Mouse (Mus musculus) heart, embryonic 16.5 days (tissue): ENCODE results near the gene Slc34a2. TPM values are rescaled to one million over a fixed set of nuclear protein-coding genes. Genes with fewer than 3 reads are reported as not detected.

ENCODE experiments used
- ATAC-seq: fragments of 200-750 bp; cut with Nextera tagmentation; replicated peaks from 2 replicates; pipeline ENCODE4 v1.8.0; 2017; ENCODE audit warnings: moderate number of reproducible peaks; ENCODE audit not compliant: insufficient read depth, low FRiP score; ENCODE audit errors: extremely low read depth
- H3K27ac ChIP-seq: fragments of 300-500 bp; sonication (generic); 2 replicates; pipeline ENCODE4 v1.5.1; 2014; ENCODE audit warnings: mild to moderate bottlenecking, low read length, control low read depth, moderate library complexity
- H3K27me3 ChIP-seq: fragments of 300-500 bp; sonication (generic); 2 replicates; pipeline ENCODE4 v1.6.1; 2014; ENCODE audit warnings: low read length, mixed read lengths; ENCODE audit not compliant: control insufficient read depth, insufficient read depth
- H3K36me3 ChIP-seq: fragments of 300-500 bp; sonication (generic); 2 replicates; pipeline ENCODE4 v1.6.1; 2014; ENCODE audit not compliant: control insufficient read depth, insufficient read depth
- H3K4me1 ChIP-seq: fragments of 300-500 bp; sonication (generic); 2 replicates; pipeline ENCODE4 v1.6.1; 2014; ENCODE audit warnings: low read length, mixed read lengths; ENCODE audit not compliant: control insufficient read depth, insufficient read depth
- H3K4me2 ChIP-seq: fragments of 300-500 bp; sonication (generic); 2 replicates; pipeline ENCODE4 v1.6.1; 2014; ENCODE audit warnings: low read depth, mild to moderate bottlenecking, control low read depth, low read length
- H3K4me3 ChIP-seq: fragments of 300-500 bp; sonication (generic); 2 replicates; pipeline ENCODE4 v1.5.1; 2014; ENCODE audit warnings: mild to moderate bottlenecking, control low read depth, low read length
- H3K9ac ChIP-seq: fragments of 300-500 bp; sonication (generic); 2 replicates; pipeline ENCODE4 v1.6.1; 2014; ENCODE audit warnings: low read length, control low read depth
- H3K9me3 ChIP-seq: fragments of 300-500 bp; sonication (generic); replicated peaks from 2 replicates; pipeline ENCODE4 v1.6.1; 2016; ENCODE audit warnings: low read length; ENCODE audit not compliant: control insufficient read depth
- WGBS: fragments of 180-500 bp; shearing (Covaris S2); extraction: QIAGEN DNeasy Blood & Tissue Kit; methylation state at CpG from one replicate; pipeline ENCODE4 v1.1.7; 2014; 5-methylcytosine and 5-hydroxymethylcytosine counted together
- polyA plus RNA-seq: library from polyadenylated mRNA; unstranded; fragments of >200 nt; fragmentation: Nextera tagmentation; extraction: Ambion mirVana; gene quantifications from 2 replicates; pipeline ENCODE4 v1.2.1, GENCODE M21; 2015

Gene Slc34a2
- polyA plus RNA-seq, 1 experiment from 2014 or later, result 0.89 TPM

GRCm38 (mm10) chr5:53091331-53091730 is 53.5 kb downstream of the Slc34a2 start:
- no peak overlapping the region for H3K9ac ChIP-seq
- no peak overlapping the region for H3K4me3 ChIP-seq
- no peaks in the 10 kb centered on the region for H3K9me3 ChIP-seq
- H3K27me3 ChIP-seq, result no peaks in the 10 kb centered on the region
- ATAC-seq, result no peak
- H3K36me3 ChIP-seq, result no peaks in the 10 kb centered on the region
- no peaks in the 10 kb centered on the region for H3K4me1 ChIP-seq
- no peak overlapping the region for H3K4me2 ChIP-seq
- WGBS, result 63% methylated on average over 3 of the region's 3 CpGs
- no peak overlapping the region for H3K27ac ChIP-seq

GRCm38 (mm10) chr5:53101848-53102473 is 64.1 kb downstream of the Slc34a2 start:
- Histone ChIP-seq H3K4me3 (no peak overlapping the region), H3K4me1 (no peaks in the 10 kb centered on the region), H3K27ac (no peak overlapping the region), H3K36me3 (no peaks in the 10 kb centered on the region), H3K9me3 (no peaks in the 10 kb centered on the region), H3K4me2 (no peak overlapping the region), H3K27me3 (no peaks in the 10 kb centered on the region), H3K9ac (no peak overlapping the region)
- ATAC-seq, result no peak
- WGBS, result 78% methylated on average over 12 of the region's 12 CpGs

- Histone ChIP-seq H3K27me3 (no peaks in the 10 kb centered on the region), H3K27ac (no peak overlapping the region), H3K4me3 (no peak overlapping the region), H3K9ac (no peak overlapping the region), H3K4me2 (no peak overlapping the region), H3K4me1 (no peaks in the 10 kb centered on the region), H3K9me3 (no peaks in the 10 kb centered on the region), H3K36me3 (no peaks in the 10 kb centered on the region)
- no peak for ATAC-seq
- 70% methylated on average over 13 of the region's 13 CpGs for WGBS
Observed at GRCm38 (mm10) chr5:53104177-53104855, 66.4 kb downstream of the Slc34a2 start.

- no peak for ATAC-seq
- Histone ChIP-seq H3K4me1 (no peaks in the 10 kb centered on the region), H3K36me3 (no peaks in the 10 kb centered on the region), H3K27me3 (no peaks in the 10 kb centered on the region), H3K27ac (no peak overlapping the region), H3K9me3 (no peaks in the 10 kb centered on the region), H3K9ac (no peak overlapping the region), H3K4me2 (no peak overlapping the region), H3K4me3 (no peak overlapping the region)
- 70% methylated on average over 8 of the region's 8 CpGs for WGBS
Observed at GRCm38 (mm10) chr5:53105716-53106115, 67.8 kb downstream of the Slc34a2 start.

- ATAC-seq, result no peak
- Histone ChIP-seq H3K9me3 (no peaks in the 10 kb centered on the region), H3K4me1 (no peaks in the 10 kb centered on the region), H3K4me2 (no peak overlapping the region), H3K9ac (no peak overlapping the region), H3K27me3 (no peaks in the 10 kb centered on the region), H3K4me3 (no peak overlapping the region), H3K36me3 (no peaks in the 10 kb centered on the region), H3K27ac (no peak overlapping the region)
- WGBS, result 53% methylated on average over 4 of the region's 4 CpGs
Observed at GRCm38 (mm10) chr5:53106125-53106524, 68.2 kb downstream of the Slc34a2 start.

GRCm38 (mm10) chr5:53106731-53107130 is 68.8 kb downstream of the Slc34a2 start:
- WGBS, result 35% methylated on average over 4 of the region's 4 CpGs
- Histone ChIP-seq H3K4me3 (no peak overlapping the region), H3K27ac (no peak overlapping the region)

GRCm38 (mm10) chr5:53108026-53108425 is 70.1 kb downstream of the Slc34a2 start:
- Histone ChIP-seq H3K9me3 (peaks cover 1% of the 10 kb centered on the region), H3K27me3 (no peaks in the 10 kb centered on the region), H3K4me1 (no peaks in the 10 kb centered on the region), H3K9ac (no peak overlapping the region), H3K36me3 (no peaks in the 10 kb centered on the region), H3K27ac (no peak overlapping the region), H3K4me3 (no peak overlapping the region), H3K4me2 (no peak overlapping the region)
- no peak for ATAC-seq
- WGBS, result 68% methylated on average over 9 of the region's 9 CpGs

More at GRCm38 (mm10) chr5:53106731-53107130, 68.8 kb downstream of the Slc34a2 start:
- Histone ChIP-seq H3K4me2 (no peak overlapping the region), H3K9ac (no peak overlapping the region), H3K4me1 (no peaks in the 10 kb centered on the region), H3K9me3 (no peaks in the 10 kb centered on the region), H3K27me3 (no peaks in the 10 kb centered on the region), H3K36me3 (no peaks in the 10 kb centered on the region)
- ATAC-seq, result no peak

- H3K4me1 ChIP-seq, result no peaks in the 10 kb centered on the region
- H3K4me3 ChIP-seq, result no peak overlapping the region
- WGBS, result 76% methylated on average over 1 of the region's 1 CpGs
- no peak overlapping the region for H3K9ac ChIP-seq
- no peaks in the 10 kb centered on the region for H3K36me3 ChIP-seq
- no peak overlapping the region for H3K27ac ChIP-seq
- H3K27me3 ChIP-seq, result no peaks in the 10 kb centered on the region
- no peak for ATAC-seq
- H3K9me3 ChIP-seq, result peaks cover 4% of the 10 kb centered on the region
- no peak overlapping the region for H3K4me2 ChIP-seq
Observed at GRCm38 (mm10) chr5:53108668-53109067, 70.8 kb downstream of the Slc34a2 start.

- ATAC-seq, result no peak
- H3K36me3 ChIP-seq, result no peaks in the 10 kb centered on the region
- H3K9ac ChIP-seq, result no peak overlapping the region
- H3K4me3 ChIP-seq, result no peak overlapping the region
- H3K9me3 ChIP-seq, result peaks cover 4% of the 10 kb centered on the region
- H3K4me1 ChIP-seq, result no peaks in the 10 kb centered on the region
- no peak overlapping the region for H3K4me2 ChIP-seq
- no peak overlapping the region for H3K27ac ChIP-seq
- WGBS, result 54% methylated on average over 4 of the region's 4 CpGs
- H3K27me3 ChIP-seq, result no peaks in the 10 kb centered on the region
Observed at GRCm38 (mm10) chr5:53110225-53110624, 72.3 kb downstream of the Slc34a2 start.
